Mouse (Mus musculus) regulatory T cell (primary cell): Measurements from ENCODE around the gene Ugt1a6a.
"Not testable (repeated sequence)": the region's sequence is repeated elsewhere in the genome, so short reads cannot be mapped to it uniquely, and the experiment has no call there.

ENCODE experiments used
- in situ Hi-C: fragments of 300-600 bp; cut with MboI, MseI; formaldehyde crosslinking; loops from one replicate; pipeline ENCODE4 v1.15.1; 2025; ENCODE audit warnings: high pct_unique_total_duplicates

Gene Ugt1a6a

DNA sequence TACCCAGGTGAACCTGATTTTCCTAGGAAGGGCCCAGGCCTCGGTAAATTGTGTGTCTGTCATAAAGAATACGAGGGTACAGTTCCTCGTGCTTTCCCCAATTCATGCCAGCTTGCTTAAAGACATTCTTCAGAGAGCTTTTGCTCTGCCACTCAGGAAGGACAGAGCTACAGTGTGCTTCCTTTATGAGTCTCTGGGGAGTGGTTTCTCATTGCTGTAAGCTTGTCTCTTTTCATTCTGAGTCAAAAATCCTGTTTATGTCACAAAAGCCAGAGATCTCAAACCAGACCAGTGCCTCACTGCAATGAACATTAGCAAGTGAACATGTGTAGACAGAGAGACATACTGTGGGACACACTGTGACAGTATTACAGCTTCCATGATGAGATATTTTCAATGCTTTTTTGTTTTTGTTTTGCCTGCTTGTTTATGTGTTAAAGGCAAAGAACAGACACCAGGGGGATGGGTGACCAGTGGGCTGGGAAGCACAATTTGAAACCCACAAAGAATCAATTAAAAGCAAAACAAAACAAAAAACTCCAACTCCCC is 627 bp upstream of the Ugt1a6a start:
- in situ Hi-C loops, result no loop called here

DNA sequence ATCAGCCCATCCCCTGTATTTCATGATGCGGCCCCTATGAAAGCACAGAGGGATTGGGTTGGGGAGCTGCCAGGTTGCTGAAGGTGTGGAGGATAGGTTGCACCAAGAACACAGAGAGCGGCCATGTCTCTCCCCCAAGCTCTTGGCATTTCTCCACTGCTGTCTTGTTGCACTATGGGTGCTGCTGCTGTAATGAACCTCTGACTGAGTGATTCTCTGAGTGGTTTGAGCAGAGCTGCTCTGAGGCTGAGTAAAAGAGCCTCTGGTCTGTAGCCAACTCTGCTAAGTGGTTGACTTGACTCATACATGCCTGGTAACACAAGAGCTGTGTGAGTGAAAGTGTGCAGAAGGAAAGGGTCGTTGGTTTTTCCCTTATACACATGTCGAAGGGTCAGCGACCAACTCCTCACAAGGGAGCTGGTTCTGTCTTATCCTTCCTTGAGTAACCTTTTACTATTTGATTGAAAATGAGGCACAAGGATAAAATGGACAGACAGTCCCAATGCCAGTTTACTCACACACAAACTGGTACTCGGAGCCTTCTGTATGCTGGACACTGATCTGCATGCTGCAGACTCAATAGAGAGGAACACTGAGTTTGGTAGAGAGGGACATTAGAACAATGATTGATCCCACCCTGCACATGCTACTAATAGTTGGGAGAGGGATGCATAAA is 758 bp downstream of the Ugt1a6a start:
- in situ Hi-C loops, result not testable (repeated sequence)

DNA sequence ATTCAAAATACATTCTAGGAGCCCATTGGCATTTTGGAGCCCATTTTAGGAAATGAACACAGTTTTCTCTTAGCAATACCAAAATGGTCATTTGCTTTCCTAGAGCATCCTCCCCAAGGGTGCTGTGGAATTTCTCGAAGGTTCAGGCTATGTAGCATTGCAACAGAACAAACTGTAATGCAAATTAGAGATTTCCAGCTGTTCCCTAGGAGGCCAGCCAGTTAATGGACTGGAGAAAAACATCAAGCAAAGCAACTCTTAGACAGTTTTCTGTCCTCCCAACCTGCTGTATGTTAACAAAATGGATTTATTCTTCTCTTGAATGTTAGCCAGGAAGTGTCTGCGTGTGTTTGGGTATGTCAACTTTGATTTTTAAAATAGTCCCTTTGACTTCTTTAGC is 2.0 kb downstream of the Ugt1a6a start:
- in situ Hi-C loops, result no loop called here

DNA sequence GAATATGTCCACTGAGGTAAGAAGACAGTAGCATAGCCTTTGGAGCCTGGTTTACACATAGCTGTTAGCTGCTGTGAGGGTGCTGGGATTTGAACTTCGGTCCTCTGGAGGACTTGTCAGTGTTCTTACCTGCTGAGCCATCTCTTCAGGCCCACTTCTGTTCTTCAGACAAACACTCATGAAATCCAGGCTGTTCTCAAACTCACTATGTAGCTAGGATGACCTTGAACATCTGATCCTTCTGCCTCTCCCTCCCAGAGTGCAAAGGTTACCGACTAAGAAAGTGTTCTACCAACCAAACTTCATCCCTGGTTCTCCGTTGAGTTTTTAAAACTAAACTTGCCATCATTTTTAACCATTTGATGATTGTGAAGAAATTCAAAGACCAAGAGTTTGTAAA is 2.7 kb downstream of the Ugt1a6a start:
- in situ Hi-C loops, result no loop called here

DNA sequence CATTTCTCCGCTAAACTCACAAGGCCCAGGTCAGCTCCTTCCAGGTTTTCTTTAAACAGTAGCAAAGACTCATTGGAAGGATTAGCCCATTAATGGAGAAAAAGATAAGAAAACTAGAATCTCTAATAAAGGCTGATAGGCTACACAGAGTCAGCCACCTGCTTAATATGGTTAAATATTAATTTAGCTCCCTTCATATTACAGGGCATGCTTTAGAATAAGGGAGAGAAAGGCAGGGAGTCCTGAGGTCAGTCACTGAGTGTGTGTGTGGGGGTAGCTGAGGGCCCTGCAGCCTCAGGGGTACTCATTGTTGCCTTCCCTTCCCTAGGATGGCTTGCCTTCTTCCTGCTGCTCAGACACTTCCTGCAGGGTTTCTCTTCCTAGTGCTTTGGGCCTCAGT is 3.5 kb downstream of the Ugt1a6a start:
- in situ Hi-C loops, result no loop called here

DNA sequence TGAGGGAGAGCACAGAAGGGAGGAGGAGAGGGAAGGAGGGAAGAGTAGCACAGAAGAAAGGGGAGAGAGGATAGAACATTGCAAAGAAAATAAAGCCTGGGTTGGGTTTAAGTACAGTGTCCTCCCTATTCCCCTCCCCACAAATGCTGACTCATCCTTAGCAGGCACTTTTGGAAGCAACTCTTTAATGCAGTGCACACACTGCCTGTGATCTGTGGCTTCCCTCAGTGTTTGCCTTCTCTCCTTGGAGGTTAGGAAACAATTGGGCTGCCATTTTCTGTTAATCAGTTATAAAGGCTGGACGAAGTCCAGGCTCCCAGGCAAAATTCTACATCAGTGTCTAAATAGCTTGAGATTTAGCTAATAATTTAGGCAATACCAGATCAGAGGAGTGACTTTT is 5.9 kb downstream of the Ugt1a6a start:
- in situ Hi-C loops, result loop anchor here (10.0 kb wide), 1 partner anchor 144 kb away; no protein-coding TSS in a partner anchor

DNA sequence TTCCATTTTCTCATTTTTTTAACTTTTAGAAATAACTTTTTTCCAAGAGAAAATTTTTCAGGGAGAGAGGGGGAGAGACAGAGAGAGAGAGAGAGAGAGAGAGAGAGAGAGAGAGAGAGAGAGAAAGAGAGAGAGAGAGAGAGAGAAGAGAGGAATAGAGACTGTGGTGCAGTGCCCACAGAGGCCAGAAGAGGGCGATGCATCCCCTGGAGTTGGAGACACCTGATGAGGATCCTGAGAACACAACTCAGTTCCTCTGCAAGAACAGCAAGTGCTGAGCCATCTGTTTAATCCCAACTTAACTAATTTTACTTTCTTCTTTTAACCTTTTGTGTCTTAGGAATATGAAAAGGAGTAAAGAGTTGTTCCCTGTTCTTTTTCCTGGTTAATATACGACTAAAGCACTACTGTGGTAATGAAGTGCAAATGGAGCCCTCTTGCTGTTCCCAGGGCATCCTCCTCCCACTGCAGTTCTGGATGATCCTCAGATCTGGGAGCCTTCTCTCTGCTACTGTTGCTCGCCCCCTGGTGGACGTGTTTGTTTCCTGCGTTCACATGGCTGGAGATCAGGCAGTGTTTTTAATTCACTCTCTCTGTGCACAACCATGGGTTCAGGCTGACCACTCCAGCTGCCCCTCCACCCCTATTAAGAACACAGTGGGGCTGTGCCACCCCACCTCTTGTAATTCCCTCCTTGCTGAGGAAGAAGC is 9.5 kb downstream of the Ugt1a6a start:
- in situ Hi-C loops, result loop anchor here (10.0 kb wide), 1 partner anchor 141 kb away; no protein-coding TSS in a partner anchor

DNA sequence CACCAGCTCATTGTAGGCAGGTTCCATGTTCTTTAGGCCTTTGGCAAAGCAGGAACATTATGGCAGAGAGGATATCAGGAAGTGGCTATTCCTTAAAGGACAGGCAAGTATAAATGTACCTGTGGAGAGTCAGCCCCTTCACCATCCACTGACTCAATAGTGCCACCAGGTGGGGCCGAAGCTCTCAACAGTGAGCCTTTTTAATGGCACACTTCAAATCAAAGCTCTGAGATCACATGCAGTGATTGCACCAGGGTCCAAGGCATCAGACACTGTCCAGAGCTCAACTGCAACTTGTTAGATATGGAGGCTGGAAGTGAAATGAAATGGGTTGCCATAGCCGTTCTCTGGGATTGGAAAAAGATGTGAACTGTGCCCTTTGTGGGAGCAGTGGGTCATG is 10.7 kb downstream of the Ugt1a6a start:
- in situ Hi-C loops, result loop anchor here (5.0 to 10.0 kb wide), 2 partner anchors 42 to 140 kb away; no protein-coding TSS in a partner anchor

DNA sequence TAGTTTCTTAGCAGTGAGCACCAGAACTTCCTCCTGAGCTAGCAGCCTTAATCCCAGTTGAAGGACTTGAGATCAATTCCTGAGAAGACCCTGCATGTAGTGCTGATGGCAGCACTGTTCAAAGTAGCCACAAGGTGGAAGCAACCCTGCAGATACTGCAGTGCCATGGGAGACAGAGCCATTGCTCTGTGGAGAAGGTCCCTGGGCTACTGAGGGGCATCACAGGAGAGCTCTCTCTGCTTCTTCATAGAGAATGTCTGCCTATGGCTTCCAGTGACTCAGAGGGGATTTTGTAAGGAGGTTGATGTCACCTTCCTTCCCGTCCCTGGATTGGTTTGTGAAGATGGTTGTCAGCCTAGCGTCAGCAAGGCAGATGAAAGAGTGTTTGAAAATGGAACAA is 15.5 kb downstream of the Ugt1a6a start:
- in situ Hi-C loops, result not testable (repeated sequence)

DNA sequence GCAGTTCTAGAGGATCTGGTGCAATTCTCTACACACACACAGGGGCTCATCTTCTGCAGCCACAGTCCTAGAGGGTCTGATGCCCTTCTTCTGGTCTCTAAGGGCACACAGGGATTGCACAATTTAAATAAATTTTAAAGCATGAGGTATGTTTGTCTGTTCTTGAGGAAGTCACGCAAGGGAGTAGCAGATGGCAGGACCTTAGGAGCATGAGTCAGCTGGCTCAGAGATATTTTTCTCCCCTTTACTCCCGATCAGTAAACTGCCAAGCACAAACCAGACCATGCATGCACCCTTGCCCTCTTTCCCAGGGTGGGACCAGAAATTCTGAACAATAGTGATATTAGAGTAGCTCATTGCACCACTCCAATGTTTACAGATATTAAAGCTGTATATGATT is 23.8 kb downstream of the Ugt1a6a start:
- in situ Hi-C loops, result no loop called here

DNA sequence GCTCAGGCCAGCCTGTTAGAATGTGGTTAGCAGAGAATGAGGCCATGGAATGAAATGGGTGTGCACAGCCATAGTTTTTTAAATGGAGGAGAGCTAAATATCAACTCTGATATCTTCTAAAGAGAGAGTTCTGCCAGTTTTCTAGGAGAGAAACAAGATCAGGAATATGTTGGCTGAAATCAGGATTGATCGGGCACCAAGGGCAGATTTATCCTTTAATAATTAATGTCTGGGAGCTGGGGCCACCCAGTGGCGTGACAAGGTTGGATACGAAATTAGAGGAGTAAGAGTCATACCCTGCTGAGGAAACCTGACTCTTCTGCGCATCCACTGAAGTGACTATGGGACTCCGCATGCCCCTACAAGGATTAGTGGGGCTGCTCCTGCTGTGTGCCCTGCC is 31.1 kb downstream of the Ugt1a6a start, which contains the start of gene Ugt1a5:
Ugt1a5 (plus strand) TSS at position 302 of the 400 bp plus-strand sequence.
- in situ Hi-C loops, result no loop called here

DNA sequence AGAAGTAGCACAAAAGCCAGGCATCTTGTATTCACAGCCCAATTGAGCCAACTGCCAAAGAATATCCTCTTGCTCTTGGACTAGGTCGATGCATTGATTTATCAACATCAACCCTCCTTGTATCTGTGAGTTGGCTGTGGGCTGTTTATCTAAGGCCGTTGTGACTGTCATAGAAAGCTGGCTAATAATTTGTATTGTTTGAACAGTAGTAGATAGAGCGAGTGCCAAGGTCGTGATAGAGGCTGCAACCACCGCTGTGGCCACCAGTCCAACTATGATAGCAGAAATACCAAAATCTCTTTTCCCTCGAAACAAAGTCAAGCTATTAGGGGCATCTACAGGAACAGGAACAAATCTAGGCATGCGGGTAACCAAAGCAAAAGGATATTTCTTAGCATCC is 37.6 kb downstream of the Ugt1a6a start:
- in situ Hi-C loops, result not testable (repeated sequence)

DNA sequence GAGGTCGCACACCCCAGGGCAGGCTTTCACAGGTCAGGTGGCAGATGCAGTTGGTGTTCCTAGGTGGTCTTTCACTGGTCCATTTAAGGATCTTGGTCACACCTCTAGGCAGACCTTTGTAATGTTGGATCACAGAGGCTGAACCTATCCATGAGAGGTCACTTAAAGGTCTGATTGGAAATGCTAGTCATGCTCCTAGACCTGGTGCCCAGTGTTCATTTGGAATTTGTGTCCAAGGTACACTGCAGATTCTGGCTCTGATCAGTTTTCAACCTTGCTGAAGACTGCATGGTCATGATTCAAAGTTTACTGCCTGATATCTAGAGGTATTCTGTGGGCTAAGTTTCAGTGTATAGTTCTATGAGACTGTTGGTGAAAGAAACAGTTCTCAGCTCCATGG is 45.0 kb downstream of the Ugt1a6a start:
- in situ Hi-C loops, result loop anchor here (25.0 kb wide), 3 partner anchors 333 to 1733 kb away; partner anchors contain the start of gene Glrp1

DNA sequence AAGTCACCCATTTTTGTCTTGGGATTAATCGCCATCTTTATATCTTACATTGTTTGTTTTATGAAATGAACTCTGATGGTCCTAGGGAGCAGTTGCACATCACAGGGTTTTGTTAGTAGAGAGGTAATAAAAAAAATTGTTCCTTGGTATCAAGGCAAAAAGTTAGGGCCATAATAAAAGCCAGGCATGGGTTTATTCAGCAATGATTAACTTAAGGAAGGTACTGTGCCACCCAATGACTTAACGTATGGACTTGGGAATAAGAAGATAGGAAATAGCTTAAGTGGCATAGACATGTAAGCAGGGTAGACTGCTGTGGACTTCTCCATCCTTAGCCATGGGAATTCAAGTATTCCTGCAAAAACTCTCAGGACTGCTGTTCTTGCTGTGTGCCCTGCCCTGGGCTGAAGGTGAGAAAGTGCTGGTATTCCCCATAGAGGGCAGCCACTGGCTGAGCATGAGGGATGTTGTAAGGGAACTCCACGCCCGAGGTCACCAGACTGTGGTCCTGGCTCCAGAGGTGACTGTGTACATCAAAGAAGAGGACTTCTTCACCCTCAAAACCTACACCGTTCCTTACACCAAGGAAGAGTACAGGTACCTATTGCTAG is 51.8 kb downstream of the Ugt1a6a start:
- in situ Hi-C loops, result loop anchor here (5.0 to 25.0 kb wide), 4 partner anchors 39 to 1726 kb away; partner anchors contain the start of gene Glrp1

DNA sequence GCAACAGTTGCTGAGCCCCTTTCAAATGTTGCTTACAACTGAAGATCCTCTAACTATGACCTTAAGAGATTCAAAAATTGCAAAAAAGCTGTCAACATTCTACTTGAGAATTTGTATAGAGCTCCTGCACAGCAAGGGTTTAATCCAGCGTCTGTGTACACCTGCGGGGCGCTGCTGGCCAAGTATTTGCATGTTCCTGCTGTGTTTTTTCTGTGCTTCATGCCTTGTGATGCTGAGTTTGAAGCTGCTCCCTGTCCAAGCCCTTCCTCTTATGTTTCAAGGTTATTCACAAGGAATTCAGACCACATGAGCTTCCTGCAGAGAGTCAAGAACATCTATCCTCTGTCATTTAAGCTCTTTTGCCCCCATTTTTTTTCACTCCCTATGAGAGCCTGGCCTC is 57.5 kb downstream of the Ugt1a6a start:
- in situ Hi-C loops, result loop anchor here (5.0 to 25.0 kb wide), 4 partner anchors 145 to 1720 kb away; partner anchors contain the start of gene Glrp1

DNA sequence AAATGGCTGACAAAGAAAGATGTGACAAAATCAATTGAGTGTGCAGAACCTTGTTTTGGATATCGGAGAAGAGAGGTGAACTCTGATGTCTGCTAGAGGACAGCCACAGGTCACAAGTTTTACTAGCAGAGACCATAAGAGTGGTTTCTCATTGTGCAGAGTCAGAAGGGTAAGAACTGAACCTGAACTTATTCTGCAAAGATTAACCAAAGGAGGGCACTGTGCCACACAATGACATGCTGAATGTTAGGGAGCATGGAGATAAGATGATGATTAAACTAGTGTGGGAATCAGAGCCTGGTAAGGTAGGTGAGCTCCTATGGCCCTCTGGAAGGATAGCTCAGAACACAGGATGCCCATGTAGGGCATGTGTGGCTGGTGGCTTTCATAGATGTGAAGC is 61.1 kb downstream of the Ugt1a6a start:
- in situ Hi-C loops, result loop anchor here (25.0 kb wide), 3 partner anchors 317 to 1717 kb away; partner anchors contain the start of gene Glrp1

DNA sequence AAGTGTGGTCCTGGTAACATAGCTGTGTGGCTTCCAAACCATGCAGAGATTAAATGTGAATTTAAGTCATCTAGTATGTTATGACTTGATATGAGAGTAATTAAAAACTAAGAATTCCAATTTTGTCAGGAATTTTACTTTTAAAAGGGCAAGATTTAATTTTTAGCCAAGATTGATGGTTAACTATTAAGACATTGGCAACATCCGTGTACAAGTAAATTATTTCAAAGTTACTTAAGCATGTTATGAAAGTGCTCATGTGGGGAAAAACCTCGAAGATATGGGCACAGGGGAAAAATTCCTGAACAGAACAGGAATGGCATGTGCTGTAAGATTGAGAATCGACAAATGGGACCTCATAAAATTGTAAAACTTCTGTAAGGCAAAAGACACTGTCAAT is 62.8 kb downstream of the Ugt1a6a start:
- in situ Hi-C loops, result loop anchor here (25.0 kb wide), 3 partner anchors 315 to 1715 kb away; partner anchors contain the start of gene Glrp1

DNA sequence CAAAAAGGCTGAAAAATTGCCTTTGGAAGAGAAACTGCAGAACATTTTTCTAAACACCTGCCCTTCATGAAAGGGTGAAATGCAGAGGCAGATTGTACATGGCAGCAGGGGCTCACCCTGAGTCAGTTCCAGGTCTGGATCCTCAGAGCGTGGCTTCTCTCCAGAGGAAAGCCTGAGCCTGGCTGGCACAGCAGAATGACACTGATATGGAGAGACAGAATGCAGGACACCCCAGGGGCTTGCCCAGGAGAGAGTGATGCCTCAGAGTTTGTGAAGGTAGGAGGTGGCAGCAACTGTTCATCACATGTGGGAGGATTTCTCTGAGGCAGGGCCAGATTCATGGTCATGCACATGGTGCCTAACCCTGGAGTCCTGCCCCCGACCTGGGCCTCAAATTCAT is 65.4 kb downstream of the Ugt1a6a start:
- in situ Hi-C loops, result loop anchor here (10.0 to 25.0 kb wide), 4 partner anchors 105 to 1712 kb away; partner anchors contain the start of genes Glrp1 and Ugt1a7c

DNA sequence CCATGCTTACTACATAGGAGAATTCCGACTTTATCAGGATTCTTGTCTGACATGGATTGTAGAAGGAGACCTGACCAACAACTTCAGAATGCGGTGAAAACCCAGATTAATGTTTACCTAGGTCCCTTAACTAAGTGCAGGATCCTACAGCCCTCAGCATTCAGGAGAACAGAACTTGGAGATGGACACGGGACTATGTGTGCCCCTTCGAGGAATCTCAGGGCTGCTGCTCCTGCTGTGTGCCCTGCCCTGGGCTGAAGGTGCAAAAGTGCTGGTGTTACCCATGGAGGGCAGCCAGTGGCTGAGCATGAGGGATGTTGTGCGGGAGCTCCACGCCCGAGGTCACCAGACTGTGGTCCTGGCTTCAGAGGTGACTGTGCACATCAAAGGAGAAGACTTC is 65.8 kb downstream of the Ugt1a6a start, which contains the start of gene Ugt1a2:
Ugt1a2 (plus strand) TSS at position 146 of the 400 bp plus-strand sequence.
- in situ Hi-C loops, result loop anchor here (10.0 kb wide), 1 partner anchor 106 kb away; the partner anchor contains the start of gene Ugt1a7c

DNA sequence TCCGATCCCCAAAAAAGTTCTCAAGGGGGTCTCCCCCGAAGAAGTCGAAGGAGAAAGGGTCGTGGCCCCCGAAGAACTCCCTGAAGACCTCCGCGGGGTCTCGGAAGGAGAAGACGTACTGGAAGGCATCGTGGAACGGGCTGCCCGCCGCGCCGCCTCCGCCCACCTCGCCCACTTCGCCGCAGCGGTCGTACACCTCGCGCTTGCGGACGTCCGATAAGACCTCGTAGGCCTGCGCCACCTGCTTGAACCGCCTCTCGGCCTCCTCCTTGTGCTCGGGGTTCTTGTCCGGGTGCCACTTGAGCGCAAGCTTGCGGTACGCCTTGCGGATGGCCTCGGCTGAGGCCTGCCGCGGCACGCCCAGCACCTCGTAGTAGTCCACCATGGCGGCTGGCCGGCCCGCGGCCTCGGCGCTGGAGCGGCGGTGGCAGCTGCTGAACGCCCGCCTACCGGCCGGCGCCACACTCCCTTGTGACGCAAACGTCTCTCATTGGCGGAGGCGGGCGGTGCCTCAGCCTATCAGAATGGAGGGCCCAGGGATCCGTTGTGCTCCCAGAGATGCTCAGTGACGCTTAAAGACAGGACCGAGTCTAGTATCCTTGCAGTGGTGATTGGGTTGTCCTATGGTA is 70.8 kb downstream of the Ugt1a6a start, which contains the start of gene Dnajb3:
Dnajb3 (minus strand) TSS at position 489 of the 629 bp plus-strand sequence.
- in situ Hi-C loops, result loop anchor here (5.0 to 10.0 kb wide), 2 partner anchors 111 to 633 kb away; partner anchors contain the start of genes Ngef and Ugt1a7c
